Mouse (Mus musculus): ENCODE measurements at regions not wholly inside any gene's neighbourhood (a gene's known extent, or its start where the extent isn't known, plus 50 kb on each side); places are given as distances from the start of the nearest gene placed in this dataset.

DNA sequence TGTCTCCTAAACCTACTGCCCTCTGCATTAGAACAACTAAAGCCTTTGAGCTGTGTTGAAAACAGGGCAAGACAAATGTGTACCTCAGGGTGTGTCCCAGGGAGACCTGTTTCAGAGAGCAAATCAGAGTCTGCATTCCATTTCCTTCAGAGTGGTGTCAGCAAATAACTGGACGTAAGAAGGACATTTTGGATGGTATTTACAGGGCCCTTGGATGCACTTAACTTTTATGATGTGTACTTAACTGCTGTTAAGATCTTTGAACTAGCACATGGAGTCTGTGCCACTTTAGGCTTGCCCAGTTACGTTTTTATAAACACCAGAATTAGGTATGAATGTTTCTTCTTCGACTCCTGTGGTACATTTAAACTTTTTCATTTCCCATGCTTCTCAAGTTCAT is 123.0 kb upstream of the Mmadhc start:
- DNase-seq (ENCODE audit: low spot score): no peak

GRCm38 (mm10) chr2:50417643-50418042 is 121.0 kb upstream of the Mmadhc start:
- no peak for DNase-seq (ENCODE audit: low spot score)

- DNase-seq (ENCODE audit: low spot score): no peak
Observed at GRCm38 (mm10) chr2:50417135-50417534, 120.5 kb upstream of the Mmadhc start.

DNA sequence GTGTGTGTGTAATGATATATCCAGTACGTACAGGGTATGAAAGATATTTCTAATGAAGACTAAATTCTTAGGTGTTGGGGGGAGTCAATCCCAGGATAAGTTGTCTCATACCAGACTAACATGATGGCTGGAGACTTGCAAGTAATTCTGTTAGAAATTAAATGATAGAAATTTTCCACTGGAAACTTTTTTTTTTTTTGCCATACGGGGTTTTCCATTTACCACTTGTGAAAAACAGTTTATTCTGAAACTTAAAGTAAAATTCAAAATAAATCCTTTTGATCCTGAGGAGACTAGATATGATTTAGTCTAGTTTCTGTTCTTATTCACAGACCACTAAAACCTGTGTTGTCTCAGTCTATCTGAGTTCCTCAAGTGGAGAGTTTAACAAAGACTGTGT is 119.5 kb upstream of the Mmadhc start:
- no peak for DNase-seq (ENCODE audit: low spot score)

GRCm38 (mm10) chr2:50405932-50406331 is 109.3 kb upstream of the Mmadhc start:
- DNase-seq (ENCODE audit: low spot score): no peak

DNA sequence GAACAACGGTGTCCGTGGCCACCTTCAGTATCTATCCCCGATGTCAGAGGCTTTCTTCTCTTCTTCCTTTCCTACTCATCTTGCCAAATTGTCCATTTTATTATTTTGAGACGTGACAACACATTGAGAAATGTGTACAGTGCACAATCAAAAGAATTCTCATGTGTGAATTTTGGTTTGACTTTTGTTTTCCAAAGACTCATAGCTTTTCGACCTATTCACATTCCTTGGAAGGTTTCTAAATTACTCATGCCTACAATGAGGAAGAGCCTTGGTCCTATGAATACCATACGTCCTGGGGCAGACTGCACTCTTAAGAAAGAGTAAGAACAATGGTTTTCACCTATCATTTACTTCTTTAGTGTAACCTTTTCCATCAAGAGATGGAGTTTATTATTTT is 106.5 kb upstream of the Mmadhc start:
- no peak for DNase-seq (ENCODE audit: low spot score)

GRCm38 (mm10) chr2:50398576-50398975 is 102.0 kb upstream of the Mmadhc start:
- DNase-seq (ENCODE audit: low spot score): no peak

DNA sequence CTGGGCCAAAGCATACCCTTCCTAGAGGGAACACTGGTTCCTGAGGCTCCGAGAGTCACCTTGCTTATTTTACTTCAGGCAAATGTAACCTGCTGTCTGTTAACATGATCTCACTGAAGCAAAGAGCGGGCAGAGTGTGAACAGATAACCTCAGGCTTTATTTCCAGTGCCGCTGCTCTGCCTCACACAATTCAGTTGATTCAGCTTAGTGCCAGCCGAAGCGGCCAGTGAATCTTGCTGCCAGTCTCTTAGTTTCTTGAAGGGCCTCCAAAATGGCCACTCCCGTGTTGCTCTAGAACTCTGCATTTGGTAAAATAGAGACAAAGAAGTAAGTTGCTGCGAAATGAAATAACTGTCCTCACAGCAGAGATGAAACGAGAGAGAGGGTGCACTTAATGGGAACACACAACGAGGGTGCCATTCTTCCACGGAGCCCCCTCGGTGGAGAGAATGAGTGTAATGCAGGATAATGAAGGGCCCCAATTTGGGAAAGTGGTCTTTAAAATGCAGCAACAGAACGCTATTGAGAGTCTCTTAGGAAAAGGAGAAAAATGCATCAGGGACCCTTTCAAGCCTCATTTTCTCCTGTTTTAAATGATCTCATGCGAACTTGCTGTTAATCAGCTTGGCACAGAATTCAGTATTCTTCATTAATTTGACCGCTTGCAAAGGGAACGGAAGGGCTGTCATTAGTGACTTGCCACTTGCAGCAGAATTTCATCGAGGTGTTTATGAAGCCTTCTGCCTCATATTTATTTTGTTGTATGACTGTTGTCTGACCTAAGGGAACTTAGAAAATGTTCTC is 81.2 kb upstream of the Mmadhc start:
- DNase-seq (ENCODE audit: low spot score): no peak

- DNase-seq (ENCODE audit: low spot score): no peak
Observed at GRCm38 (mm10) chr2:50373626-50374025, 77.0 kb upstream of the Mmadhc start.

GRCm38 (mm10) chr2:50373006-50373405 is 76.4 kb upstream of the Mmadhc start:
- DNase-seq (ENCODE audit: low spot score): no peak

GRCm38 (mm10) chr2:50368831-50369230 is 72.2 kb upstream of the Mmadhc start:
- DNase-seq (ENCODE audit: low spot score): no peak

GRCm38 (mm10) chr2:50368351-50368750 is 71.8 kb upstream of the Mmadhc start:
- no peak for DNase-seq (ENCODE audit: low spot score)

DNA sequence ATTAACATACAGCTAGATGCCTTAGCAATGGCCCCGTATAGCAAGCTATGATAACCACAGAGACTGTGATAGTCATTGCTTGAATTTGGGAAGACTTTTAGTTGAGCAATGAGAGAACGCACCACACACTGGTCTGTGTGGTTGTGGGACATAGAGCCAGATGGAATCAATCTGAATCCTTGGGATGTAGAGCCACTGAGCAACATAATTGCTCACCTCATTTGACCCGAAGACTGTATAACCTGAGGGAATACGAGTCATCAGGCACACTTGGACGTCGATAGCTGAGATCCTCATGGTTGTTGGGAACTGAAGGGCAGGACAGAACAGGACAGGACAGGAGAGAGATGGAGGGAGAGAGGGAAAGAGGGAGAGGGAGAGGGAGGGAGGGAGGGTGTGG is 68.6 kb upstream of the Mmadhc start:
- DNase-seq (ENCODE audit: low spot score): no peak

- no peak for DNase-seq (ENCODE audit: low spot score)
Observed at GRCm38 (mm10) chr2:50356089-50356488, 59.5 kb upstream of the Mmadhc start.

DNA sequence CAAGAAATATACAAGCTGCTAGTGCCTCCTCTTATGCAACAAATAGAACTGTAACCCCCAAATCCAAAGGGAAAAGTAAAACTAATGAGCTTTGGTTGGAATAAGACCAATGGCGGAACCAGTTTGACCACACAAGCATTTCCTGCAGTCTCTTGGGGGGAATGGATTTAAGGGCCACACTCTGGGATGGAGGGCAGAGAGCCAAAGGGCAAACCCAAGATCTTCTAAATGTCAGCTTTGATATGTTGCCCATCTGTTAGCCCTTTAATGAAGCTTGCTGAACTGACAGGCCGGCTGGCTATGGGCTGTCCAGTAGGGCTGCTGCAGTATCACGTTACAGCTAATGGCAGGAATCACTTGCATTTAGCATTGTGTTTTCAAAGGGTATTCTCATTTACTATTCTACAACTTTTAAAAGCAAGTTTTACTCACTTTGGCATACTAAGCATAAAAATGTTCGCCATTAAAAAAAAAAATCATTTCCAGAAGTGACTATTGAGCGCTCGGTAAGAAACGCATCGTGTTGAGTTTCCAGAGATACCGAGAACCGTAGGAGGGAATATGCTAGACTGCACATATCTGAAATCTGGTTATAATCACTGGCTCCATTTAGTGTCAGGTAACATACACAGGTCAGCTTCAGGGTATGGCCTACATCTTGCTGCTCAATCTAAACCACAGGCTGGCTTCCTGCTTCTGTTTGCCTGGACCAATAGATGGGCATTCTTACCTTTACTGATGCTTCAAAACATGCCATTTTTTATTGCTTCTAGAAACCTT is 51.1 kb upstream of the Mmadhc start:
- no peak for DNase-seq (ENCODE audit: low spot score)

Measured in urinary bladder, postnatal 25 days (tissue).